Mouse (Mus musculus): ENCODE measurements around the gene Gatd1.
A peak's percentile ranks its signal among the peaks of the same experiment; 100 is the strongest.

- TF ChIP-seq CTCF (IDR thresholded peaks at IDR 0.05; ENCODE audit: insufficient read depth, low read depth, low read length) (peak; percentile 87), POLR2A (IDR thresholded peaks at IDR 0.05; ENCODE audit: insufficient read depth, low read depth, low read length) (peak; percentile 77)
Observed at GRCm38 (mm10) chr7:141437178-141438120, 23.5 kb upstream of the Gatd1 start, which contains the start of gene Slc25a22.

All from olfactory bulb, adult 2 months (tissue).